Mouse (Mus musculus) small intestine, adult 2 months (tissue): ENCODE data around the gene Zscan25. TPM values are rescaled to one million over a fixed set of nuclear protein-coding genes. Genes with fewer than 3 reads are reported as not detected.
"Not testable (repeated sequence)": the region's sequence is repeated elsewhere in the genome, so short reads cannot be mapped to it uniquely, and the experiment has no call there.

ENCODE experiments used
- H3K27ac ChIP-seq: fragments of 200-500 bp; 2 replicates; pipeline ENCODE4 v1.5.1; 2012; ENCODE audit warnings: low read depth, low read length, control low read depth, inconsistent platforms; ENCODE audit not compliant: insufficient read depth
- H3K27me3 ChIP-seq: fragments of 200-500 bp; 2 replicates; pipeline ENCODE4 v1.6.1; 2012; ENCODE audit warnings: mild to moderate bottlenecking, moderate library complexity, low read length, inconsistent platforms; ENCODE audit not compliant: control insufficient read depth, insufficient read depth
- H3K36me3 ChIP-seq: fragments of 200-500 bp; 2 replicates; pipeline ENCODE4 v1.6.1; 2012; ENCODE audit warnings: mild to moderate bottlenecking, low read length, control low read depth, inconsistent platforms; ENCODE audit not compliant: control insufficient read depth, insufficient read depth
- H3K4me1 ChIP-seq: fragments of 200-500 bp; 2 replicates; pipeline ENCODE4 v1.6.1; 2012; ENCODE audit warnings: low read length, inconsistent platforms, mixed read lengths; ENCODE audit not compliant: control insufficient read depth, insufficient read depth, insufficient read length
- H3K4me3 ChIP-seq: fragments of 200-500 bp; 2 replicates; pipeline ENCODE4 v1.5.1; 2012; ENCODE audit warnings: low read depth, mild to moderate bottlenecking, control low read depth, inconsistent platforms, low read length, moderate library complexity
- CTCF ChIP-seq: fragments of 200-500 bp; IDR thresholded peaks from 2 replicates; pipeline ENCODE4 v1.5.1; 2012; ENCODE audit warnings: low read depth, mild to moderate bottlenecking, control low read depth, inconsistent platforms, low read length, moderate library complexity, mixed read lengths; ENCODE audit not compliant: insufficient replicate concordance, insufficient read length; ENCODE audit errors: extremely low read depth
- POLR2A ChIP-seq: fragments of 200-500 bp; IDR thresholded peaks from 2 replicates; pipeline ENCODE4 v1.6.1; 2012; ENCODE audit warnings: low read depth, mild to moderate bottlenecking, control low read depth, inconsistent platforms, low read length, moderate library complexity
- WGBS: fragments of 180-500 bp; shearing (Covaris S2); methylation state at CpG from one replicate; pipeline ENCODE4 v1.1.7; 2018; 5-methylcytosine and 5-hydroxymethylcytosine counted together
- polyA plus RNA-seq: library from polyadenylated mRNA; depleted of rRNA; stranded (reverse); fragments of >200 nt; gene quantifications from 2 replicates; pipeline ENCODE4 v1.2.3, GENCODE M21; 2012; rRNA removed

Gene Zscan25
- polyA plus RNA-seq, result 7.9 and 16.4 TPM in 2 replicates

GRCm38 (mm10) chr5:145280371-145281143 lies at the start of gene Zscan25:
TSS of gene Zscan25 (plus strand) at chr5:145280500.
- Histone ChIP-seq H3K4me1 (no peaks in the 10 kb centered on the region), H3K4me3 (peak within 1 kb of the TSS; percentile 91), H3K36me3 (peaks cover 16% of the 10 kb centered on the region), H3K27me3 (no peaks in the 10 kb centered on the region), H3K27ac (peak within 1 kb of the TSS; percentile 84)
- under 1% methylated on average over 50 of the region's 50 CpGs for WGBS
- TF ChIP-seq POLR2A, result peak; percentile 83
- no peak for TF ChIP-seq CTCF

GRCm38 (mm10) chr5:145230641-145231040 lies 49.7 kb upstream of the Zscan25 start:
- TF ChIP-seq POLR2A (no peak), CTCF (no peak)
- 80% methylated on average over 4 of the region's 4 CpGs for WGBS

GRCm38 (mm10) chr5:145231367-145231871 lies 48.9 kb upstream of the Zscan25 start, which contains the start of gene Zfp655:
TSS of gene Zfp655 (plus strand) at chr5:145231715.
- H3K27me3 ChIP-seq, result no peaks in the 10 kb centered on the region

More at GRCm38 (mm10) chr5:145230641-145231040, 49.7 kb upstream of the Zscan25 start:
- H3K4me1 ChIP-seq, result no peaks in the 10 kb centered on the region; the same call in 1 of the 2 replicates
- no peak overlapping the region for H3K4me3 ChIP-seq
- H3K27ac ChIP-seq, result peak overlapping the region; percentile 94; the same call in 1 of the 2 replicates
- H3K36me3 ChIP-seq, result peaks cover 21% of the 10 kb centered on the region
- H3K27me3 ChIP-seq, result no peaks in the 10 kb centered on the region

GRCm38 (mm10) chr5:145231893-145232411 lies 48.3 kb upstream of the Zscan25 start:
- no peaks in the 10 kb centered on the region for H3K27me3 ChIP-seq
- peaks cover 30% of the 10 kb centered on the region for H3K36me3 ChIP-seq
- under 1% methylated on average over 47 of the region's 49 CpGs for WGBS
- no peak for TF ChIP-seq POLR2A
- no peak for TF ChIP-seq CTCF
- peak overlapping the region; percentile 85 for H3K27ac ChIP-seq
- peak overlapping the region; percentile 86 for H3K4me3 ChIP-seq
- H3K4me1 ChIP-seq, result no peaks in the 10 kb centered on the region; the same call in 1 of the 2 replicates

More at GRCm38 (mm10) chr5:145231367-145231871, 48.9 kb upstream of the Zscan25 start, which contains the start of gene Zfp655:
- H3K27ac ChIP-seq, result peak within 1 kb of the TSS; percentile 94
- WGBS, result under 1% methylated on average over 42 of the region's 42 CpGs
- peak within 1 kb of the TSS; percentile 86 for H3K4me3 ChIP-seq
- no peaks in the 10 kb centered on the region; the same call in 1 of the 2 replicates for H3K4me1 ChIP-seq
- H3K36me3 ChIP-seq, result peaks cover 27% of the 10 kb centered on the region
- TF ChIP-seq CTCF (no peak), POLR2A (peak; percentile 90)

- no peak overlapping the region for H3K27ac ChIP-seq
- TF ChIP-seq CTCF (peak; percentile 46; the same call in 1 of the 2 replicates), POLR2A (no peak)
- H3K36me3 ChIP-seq, result peaks cover 47% of the 10 kb centered on the region
- no peaks in the 10 kb centered on the region; the same call in 1 of the 2 replicates for H3K4me1 ChIP-seq
- no peaks in the 10 kb centered on the region for H3K27me3 ChIP-seq
- no peak overlapping the region for H3K4me3 ChIP-seq
These were observed 45.7 kb upstream of the Zscan25 start for GRCm38 (mm10) chr5:145234636-145235035.

- H3K36me3 ChIP-seq, result peaks cover 37% of the 10 kb centered on the region
- TF ChIP-seq POLR2A (no peak), CTCF (no peak)
- H3K27ac ChIP-seq, result no peak overlapping the region
- no peaks in the 10 kb centered on the region for H3K27me3 ChIP-seq
- H3K4me3 ChIP-seq, result no peak overlapping the region
- 0 out of 2 replicates have a peak, but pooled peaks cover 1% of the 10 kb centered on the region for H3K4me1 ChIP-seq
- WGBS, result 94% methylated on average over 3 of the region's 3 CpGs
These were observed 30.8 kb upstream of the Zscan25 start for GRCm38 (mm10) chr5:145249520-145249919.

- H3K4me1 ChIP-seq, H3K36me3 ChIP-seq, H3K27me3 ChIP-seq, H3K4me3 ChIP-seq, H3K27ac ChIP-seq: not testable (repeated sequence)
- WGBS, result 85% methylated on average over 2 of the region's 2 CpGs
These were observed 6.7 kb upstream of the Zscan25 start for GRCm38 (mm10) chr5:145273568-145273967.
